Mouse (Mus musculus): ENCODE data around the gene Hoxc11. TPM values are rescaled to one million over a fixed set of nuclear protein-coding genes. Genes with fewer than 3 reads are reported as not detected.
A peak's percentile ranks its signal among the peaks of the same experiment; 100 is the strongest.

The Hoxc11 gene
- total and polyA plus RNA-seq, 3 experiments: not detected

DNA sequence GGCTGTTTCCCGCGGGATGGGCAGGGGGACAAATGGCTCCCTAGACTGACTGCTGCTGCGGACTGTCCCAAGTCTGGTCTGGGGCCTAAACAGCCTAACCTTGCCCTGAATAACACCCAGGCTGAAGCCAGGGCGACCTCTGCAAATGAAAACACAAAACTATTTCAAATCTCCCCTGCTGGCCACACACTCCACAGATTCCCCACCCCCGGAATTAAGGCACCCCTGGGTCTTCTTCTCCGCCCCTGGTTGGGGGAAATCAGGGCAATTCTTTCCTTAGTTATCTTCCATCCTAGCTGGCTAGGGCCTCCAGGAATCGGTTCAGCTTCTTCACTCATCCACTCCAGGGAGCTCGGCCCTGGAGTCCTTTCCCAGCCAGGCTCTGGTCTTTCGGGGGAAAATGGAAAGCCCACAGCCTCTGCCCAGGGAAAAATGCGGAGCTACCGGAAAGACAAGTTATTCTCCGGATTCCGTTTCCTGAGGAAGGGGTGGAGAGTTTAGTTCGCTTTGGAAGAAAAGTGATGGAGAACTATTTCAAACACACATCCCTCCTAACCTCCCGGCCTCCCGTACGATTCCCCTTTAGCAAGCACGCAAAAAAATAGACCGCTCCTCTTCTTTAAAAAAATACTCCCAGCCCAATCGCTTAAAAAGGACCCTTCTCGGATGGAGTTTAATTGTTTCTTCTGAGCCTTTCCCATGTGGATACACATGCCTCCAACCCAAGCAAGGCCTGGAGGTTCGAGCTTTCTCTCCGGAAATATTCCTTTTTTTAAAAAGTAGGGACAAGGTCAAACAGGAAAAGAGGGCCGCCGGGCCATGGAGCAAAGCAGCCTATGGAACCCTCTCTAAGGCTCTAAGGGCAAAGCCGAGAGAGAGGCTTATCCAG lies 11.0 kb downstream of the Hoxc11 start:
- Histone ChIP-seq H3K4me1 (ENCODE audit: control insufficient read depth in 1 of 2, insufficient read depth in 2 of 2, low read length in 2 of 2) (peaks cover 10 to 16% of the 10 kb centered on the region in 2 experiments), H3K9me3 (replicated peaks; ENCODE audit: insufficient read depth, low read length) (no peaks in the 10 kb centered on the region), H3K36me3 (ENCODE audit: control insufficient read depth in 1 of 2, insufficient read depth in 2 of 2, low read length in 2 of 2) (peaks cover 0 to 14% of the 10 kb centered on the region in 2 experiments; a peak in 2 of 4 replicates), H3K4me3 (ENCODE audit: control insufficient read depth in 1 of 2, insufficient read depth in 1 of 2, low read depth in 2 of 2, low read length in 2 of 2) (peak overlapping the region; percentile 61 to 68), H3K27me3 (ENCODE audit: control insufficient read depth in 1 of 2, insufficient read depth in 2 of 2, low read length in 2 of 2) (peaks cover 17 to 27% of the 10 kb centered on the region in 2 experiments), H3K27ac (ENCODE audit: control insufficient read depth, low read depth, low read length) (no peak overlapping the region), H3K9ac (ENCODE audit: control insufficient read depth, low read depth, low read length, poor library complexity, severe bottlenecking) (peak overlapping the region; percentile 80), H3K79me2 (ENCODE audit: control insufficient read depth, insufficient read depth, low read length, poor library complexity) (peaks cover 28% of the 10 kb centered on the region)
- TF ChIP-seq MAX (IDR thresholded peaks at IDR 0.05; ENCODE audit: low read length) (no peak), NRF1 (IDR thresholded peaks at IDR 0.05; ENCODE audit: insufficient read depth, low read depth, low read length, poor library complexity, severe bottlenecking) (no peak), ZNF384 (IDR thresholded peaks at IDR 0.05; ENCODE audit: low read depth, low read length) (no peak), EP300 (IDR thresholded peaks at IDR 0.05; ENCODE audit: low read depth in 1 of 2, low read length in 2 of 2) (no peak), USF2 (IDR thresholded peaks at IDR 0.05; ENCODE audit: borderline replicate concordance in 1 of 2, insufficient read depth in 1 of 2, low read depth in 1 of 2, low read length in 2 of 2) (no peak), UBTF (IDR thresholded peaks at IDR 0.05; ENCODE audit: borderline replicate concordance, insufficient read depth, low read depth, low read length) (no peak), USF1 (IDR thresholded peaks at IDR 0.05; ENCODE audit: low read depth, low read length) (no peak), POLR2A (IDR thresholded peaks at IDR 0.05; ENCODE audit: control insufficient read depth in 1 of 2, insufficient read depth in 1 of 2, low read depth in 1 of 2, low read length in 2 of 2, poor library complexity in 1 of 2) (no peak), JUND (IDR thresholded peaks at IDR 0.05; ENCODE audit: low read depth, low read length) (no peak), MXI1 (IDR thresholded peaks at IDR 0.05; ENCODE audit: low read depth, low read length) (no peak), GABPA (IDR thresholded peaks at IDR 0.05; ENCODE audit: low read depth, low read length) (no peak), NELFE (IDR thresholded peaks at IDR 0.05; ENCODE audit: low read depth, low read length) (no peak), TCF12 (IDR thresholded peaks at IDR 0.05; ENCODE audit: low read depth, low read length) (no peak), POLR2AphosphoS2 (IDR thresholded peaks at IDR 0.05; ENCODE audit: low read length) (no peak), CTCF (IDR thresholded peaks at IDR 0.05 in 2 of 3, conservative IDR thresholded peaks at IDR 0.05 in 1 of 3; ENCODE audit: control insufficient read depth in 1 of 3, insufficient read depth in 1 of 3, low read depth in 2 of 3, low read length in 3 of 3, poor library complexity in 1 of 3, severe bottlenecking in 1 of 3) (no peak), ZMIZ1 (IDR thresholded peaks at IDR 0.05; ENCODE audit: low read depth, low read length) (no peak), ZC3H11A (IDR thresholded peaks at IDR 0.05; ENCODE audit: low read depth, low read length) (no peak), GATA1 (IDR thresholded peaks at IDR 0.05; ENCODE audit: low read depth, low read length) (no peak), TAL1 (IDR thresholded peaks at IDR 0.05; ENCODE audit: low read length) (no peak), RCOR1 (IDR thresholded peaks at IDR 0.05; ENCODE audit: low read depth, low read length) (no peak)
- DNase-seq (ENCODE audit: low read depth, low spot score): no peak
